Mouse (Mus musculus) telencephalon, adult 2 months (tissue): ENCODE measurements at regions not wholly inside any gene's neighbourhood (a gene's known extent, or its start where the extent isn't known, plus 50 kb on each side); places are given as distances from the start of the nearest gene placed in this dataset.

Experiments
- DNase-seq: peaks from one replicate; pipeline ENCODE4 v3.0.0-alpha.2; 2011; ENCODE audit warnings: low read depth, low spot score

DNA sequence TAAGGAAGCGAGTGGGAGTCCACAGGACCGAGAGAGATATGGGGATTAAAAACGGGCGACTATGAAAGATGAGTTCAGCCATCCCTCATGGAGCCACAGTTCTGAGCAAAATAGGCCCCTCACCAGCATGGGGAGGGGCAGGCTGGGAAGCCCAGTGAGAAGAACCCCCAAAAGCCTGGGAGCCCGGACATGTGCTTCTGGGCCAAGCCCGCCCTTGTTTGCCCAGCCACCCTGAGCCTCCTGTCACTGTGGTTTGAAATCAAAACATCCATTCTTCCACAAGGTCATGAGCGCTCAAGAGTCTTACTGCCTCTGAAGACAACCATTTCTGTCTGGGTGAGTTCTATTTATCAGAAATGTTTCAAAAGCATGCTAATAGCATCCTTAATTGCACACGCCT, 105.0 kb upstream of the Bcl6 start:
- no peak for DNase-seq

DNA sequence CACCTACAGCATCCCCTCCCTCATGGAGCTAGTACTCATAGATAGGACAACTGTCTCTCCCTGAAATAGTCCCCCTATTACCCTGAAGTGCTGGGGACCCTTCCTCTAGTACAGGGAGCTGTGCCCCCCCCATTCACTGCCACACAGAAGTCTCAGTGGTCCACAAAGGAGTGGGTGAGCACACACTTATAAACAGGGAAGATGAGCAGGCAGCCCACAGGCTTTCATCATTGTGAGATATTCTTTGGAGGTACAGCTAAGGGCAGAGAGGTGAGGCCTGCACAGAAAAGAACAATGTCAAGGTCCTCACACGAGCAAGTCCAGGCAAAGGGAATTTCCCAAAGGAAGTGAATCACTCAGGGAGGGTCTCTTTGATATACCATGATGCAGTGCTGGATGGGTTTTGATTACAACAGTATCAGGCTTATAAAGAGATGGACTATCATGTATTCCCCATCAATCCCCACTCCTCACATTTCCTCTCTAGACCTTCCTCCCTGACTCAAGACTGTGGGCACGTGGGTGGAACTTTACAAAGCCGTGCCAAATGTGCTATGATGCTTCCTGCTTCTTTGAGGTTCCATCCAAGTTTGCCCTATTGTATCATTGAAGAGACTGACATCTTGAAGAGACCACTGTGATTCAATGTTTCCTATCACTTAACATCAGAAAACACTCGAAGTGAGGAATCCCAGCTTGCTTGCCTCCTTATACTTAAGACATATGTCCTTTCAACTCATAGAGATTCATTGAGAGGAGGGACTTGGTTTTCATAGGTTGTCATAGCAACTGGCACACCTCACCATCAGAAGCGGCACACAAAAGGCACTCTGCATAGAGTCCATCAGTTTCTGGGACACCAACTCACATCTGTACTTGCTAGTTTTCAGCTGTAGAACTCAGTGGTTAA, 104.2 kb upstream of the Bcl6 start:
- DNase-seq = no peak

DNA sequence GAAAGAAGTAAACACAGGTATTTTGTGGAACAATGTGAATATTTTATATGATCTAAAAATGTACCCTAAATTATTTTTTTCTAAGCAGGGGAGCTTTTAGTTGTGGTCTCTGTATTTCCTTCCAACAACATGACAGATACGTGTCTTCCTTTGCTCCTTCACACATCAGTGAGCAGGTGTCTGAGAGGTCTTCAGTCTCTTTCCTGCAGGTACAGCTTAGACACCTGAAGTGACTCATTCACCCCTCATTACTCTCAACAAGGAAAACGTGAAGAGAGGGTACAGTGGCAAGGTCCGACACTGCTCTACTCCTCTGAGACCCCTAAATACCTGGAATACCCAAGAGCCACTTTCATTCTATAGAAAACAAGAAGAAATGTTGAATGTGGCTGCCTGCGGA, 103.5 kb upstream of the Bcl6 start:
- DNase-seq = no peak

DNA sequence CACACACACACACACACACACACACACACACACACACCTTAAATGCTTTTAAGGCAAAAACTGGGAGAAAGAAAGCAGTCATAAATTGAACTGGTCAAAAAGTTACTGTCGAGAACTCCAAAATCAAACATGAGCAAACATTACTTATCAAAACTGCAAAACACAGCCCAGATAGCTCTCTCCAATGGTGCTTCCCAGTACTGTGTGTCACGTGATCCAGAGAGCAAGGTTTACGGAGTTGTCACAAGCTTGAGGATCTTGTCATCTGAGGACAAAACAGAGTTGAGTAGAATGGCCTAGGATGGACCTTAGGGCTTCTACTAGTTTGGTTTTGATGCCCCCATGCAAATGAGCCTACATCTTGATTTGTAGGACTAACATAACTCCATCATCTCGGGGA, 102.3 kb upstream of the Bcl6 start:
- no peak for DNase-seq

DNA sequence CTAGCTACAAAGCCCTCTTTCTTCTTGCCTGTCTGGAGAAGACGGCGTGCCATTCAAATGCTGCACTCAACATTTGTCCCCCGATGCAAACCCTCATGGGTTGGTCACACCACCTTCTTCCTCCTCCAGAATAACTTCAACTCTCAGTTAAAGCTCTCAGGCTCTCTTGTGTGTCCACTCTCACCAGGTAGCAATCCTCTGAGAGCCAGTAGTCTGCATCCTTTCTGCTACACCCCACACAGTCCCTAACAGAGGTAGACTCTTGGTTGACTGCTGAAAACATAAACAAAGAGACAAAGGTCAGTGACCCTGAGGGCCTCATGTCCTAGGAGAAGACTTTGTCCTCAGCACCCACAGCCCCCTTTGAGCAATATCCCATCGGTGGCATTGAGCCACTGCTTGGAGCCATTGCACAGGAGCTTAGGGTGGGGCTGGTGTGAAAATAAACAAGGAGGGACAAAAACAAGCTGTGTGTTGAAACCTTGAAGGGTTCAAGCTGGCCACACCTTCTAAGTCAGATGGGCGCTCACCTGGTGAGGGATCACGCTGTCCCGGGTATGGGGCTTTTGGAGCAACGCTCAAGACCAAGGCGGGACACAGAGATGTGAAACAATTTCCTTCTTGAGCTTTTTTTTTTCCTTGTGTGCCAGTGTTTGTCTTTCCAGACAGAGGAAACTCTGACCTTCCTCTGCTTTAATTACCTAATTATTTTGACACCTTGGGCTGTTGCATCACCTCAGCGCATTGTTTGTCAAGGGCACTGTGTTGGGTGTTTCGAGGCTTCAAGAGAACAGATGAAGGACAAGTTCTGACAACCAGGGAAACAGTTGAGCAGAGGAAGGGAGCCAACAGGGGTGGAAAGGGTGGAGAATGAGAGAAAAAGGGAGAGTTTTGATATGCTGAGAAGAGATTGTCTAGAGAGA, 101.4 kb upstream of the Bcl6 start:
- DNase-seq = no peak

DNA sequence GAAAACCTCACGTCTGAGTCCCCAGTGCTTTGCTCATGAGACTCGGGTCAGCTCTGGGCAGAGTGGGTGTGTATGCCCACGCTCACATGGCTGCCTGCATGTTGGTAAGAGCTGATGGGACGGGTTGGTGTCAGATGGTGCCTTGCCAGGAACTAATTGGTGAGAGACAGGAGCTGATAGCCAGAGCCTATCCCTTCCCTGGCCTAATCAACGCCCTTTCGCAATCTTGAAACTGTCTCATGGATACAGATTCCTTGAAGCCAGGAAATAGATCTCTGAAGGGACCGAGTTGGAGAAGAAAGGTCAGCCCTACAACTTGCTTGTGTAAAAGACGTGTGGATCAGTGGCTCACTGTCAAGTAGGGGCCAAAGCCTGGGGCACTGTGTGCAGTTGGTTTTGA, 95.3 kb upstream of the Bcl6 start:
- DNase-seq = no peak

DNA sequence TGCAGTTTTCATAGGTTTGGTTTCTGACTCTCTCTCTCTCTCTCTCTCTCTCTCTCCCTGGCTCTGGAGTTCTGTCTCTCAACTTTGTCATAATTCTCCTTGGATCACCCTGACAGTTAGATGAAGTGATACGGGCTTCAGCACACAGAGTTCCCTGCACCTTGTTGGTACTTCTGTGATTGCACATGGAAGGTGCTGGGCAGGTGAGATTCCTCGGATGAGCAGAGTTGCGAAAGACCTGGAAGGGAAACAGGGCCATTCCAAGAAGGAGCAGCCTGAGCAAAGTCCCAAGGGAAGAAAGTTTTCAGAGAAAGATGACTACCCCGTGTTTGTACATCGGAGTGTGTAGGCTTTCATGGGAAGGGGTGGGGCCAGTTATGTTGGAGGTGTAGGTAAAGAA, 91.8 kb upstream of the Bcl6 start:
- no peak for DNase-seq

DNA sequence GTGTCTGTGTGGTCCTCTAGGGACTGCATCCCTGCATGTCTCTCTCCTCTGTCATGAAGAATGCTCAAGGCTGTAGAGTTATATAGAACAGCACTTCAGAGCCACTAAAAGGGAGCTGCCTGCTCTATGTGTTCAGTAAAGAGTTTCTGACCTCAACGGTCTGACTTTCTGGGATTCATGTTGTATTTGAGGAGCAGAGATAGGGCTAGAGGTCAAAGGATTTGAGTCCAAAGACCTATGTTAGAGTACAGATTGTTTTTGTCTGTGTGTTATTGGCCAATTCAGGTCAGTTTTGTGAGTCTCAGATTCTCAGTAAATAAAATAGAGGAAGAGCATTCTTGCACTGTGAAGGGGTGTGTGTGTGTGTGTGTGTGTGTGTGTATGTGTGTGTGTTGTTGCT, 90.0 kb upstream of the Bcl6 start:
- no peak for DNase-seq

DNA sequence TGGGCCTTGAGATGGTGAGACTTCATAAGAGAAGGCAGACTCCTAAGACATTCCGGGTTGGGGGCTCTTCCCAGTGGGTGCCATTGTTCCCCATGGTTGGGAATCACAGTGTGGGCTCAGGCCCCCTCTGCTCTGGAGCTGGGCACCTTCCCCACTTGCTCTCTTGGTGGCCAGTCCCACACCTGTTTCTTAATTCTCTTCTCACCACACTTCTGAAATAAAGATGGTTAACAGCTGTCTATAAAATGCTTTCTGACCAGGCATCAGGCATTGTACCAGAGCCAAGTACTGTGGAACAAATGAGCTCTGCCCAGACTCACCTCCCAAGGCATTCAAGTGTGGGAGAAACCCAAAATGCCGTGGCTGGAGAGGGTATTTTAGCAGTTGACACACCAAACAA, 88.8 kb upstream of the Bcl6 start:
- DNase-seq = no peak

DNA sequence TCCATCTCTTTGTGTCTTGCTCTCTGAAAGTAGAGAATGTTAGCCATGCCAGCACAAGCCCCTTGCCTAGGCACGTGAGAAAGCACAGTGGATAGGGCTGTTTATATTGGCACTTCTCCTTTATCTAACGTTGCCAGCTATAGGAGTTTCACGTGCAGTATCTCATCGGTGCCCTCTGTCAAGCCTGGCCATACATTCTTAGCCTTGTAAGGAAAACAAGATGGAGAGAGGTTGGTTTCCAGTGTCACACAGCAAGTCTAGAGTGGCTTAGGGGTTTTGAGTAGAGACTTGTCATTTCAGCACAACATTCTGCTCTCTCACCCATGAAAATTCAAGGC, 88.1 kb upstream of the Bcl6 start:
- no peak for DNase-seq

DNA sequence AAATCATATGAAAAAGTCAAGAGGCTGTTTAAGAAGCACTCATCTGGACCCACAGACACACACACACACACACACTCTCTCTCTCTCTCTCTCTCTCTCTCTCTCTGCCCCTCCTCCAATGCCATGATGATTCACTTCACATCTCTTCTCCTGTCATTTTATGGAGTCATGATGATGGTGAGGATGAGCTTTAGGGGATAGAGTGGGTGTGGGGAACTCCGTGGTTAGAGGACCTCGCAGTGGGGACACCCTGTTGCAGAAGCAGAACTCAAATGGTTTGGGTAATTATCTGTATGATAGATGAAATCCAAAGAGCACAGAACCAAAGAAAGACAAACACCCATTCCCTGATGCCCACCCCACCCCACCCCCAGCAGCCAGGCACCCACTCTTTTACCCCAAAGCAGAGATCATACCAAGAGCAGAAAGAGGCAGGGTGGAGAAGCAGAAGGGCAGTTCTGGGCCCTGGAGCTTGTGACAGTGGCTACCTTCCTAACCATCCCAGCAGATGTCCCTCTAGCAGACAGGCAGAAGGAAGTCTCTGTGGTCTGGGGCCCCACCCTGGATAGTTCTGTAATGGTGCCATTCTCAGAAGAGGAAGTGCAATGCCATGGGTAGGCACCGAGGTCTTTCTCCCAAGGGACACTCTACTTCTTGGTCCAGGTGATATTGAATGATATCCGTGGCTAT, 87.6 kb upstream of the Bcl6 start:
- DNase-seq = no peak

DNA sequence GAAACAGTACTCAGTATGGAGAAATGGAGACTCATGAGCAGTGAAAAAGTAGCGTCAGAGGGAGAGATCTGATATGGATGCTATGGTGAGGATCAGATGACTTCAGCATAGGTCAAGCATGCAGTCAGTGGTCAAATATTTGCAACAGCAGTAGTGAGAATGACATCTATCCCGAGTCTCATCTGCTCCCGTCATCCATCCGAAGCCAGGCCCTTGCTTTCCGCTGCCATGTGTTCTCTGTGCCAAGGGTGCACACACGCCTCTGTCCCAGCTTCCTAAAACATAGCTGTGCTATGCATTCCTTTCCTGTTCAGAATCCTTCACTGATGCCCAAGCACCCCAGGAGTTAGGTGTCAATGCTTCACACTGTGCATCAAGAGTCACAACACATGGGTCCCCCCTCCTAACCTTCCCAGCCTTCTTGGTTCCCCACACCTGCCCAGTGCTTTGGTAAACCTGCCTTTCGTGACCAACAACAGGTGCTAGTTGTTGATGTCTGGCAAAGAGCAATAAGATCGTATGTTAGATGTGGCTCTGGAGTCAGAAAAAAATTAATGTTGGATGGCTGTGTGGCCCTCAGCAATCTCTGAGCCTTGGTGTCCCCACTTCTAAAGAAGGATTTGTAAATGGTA, 85.1 kb upstream of the Bcl6 start:
- DNase-seq = no peak

DNA sequence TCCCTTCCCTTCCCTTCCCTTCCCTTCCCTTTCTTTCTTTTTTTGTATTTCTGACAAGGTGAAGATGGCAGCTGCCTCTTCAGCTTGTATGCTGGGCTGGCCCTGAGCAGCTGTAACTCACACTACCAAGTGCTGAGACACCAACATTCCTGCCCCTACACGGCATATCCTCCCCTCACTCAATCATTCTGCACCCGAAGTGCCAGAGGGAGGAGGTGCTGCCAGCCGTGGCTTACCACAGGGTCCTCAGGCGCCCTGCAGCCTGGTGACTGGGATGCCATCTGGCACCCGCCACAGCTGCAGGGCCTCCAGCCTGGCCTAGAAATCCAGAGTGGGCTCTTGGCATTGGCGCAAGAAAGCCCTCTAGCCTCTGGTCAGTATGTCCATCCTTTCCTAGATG, 84.4 kb upstream of the Bcl6 start:
- DNase-seq = no peak

DNA sequence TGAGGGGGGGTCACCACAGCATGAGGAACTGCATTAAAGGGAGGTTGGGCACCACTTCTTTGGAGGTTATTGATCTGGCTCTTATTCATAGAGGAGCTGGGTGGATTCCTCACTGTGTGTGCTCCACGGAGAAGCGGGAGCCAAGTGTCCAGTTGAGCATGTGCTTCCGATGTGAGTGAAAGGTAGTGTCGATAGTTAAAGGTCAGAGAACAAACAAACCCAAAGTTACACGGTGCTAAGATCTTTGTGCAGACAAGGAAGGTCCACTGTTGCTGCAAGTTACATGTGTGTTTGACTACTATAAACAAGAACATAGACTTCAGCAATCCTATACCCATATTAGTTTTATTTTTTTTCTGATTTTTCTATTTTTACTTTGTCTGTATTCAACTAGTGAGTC, 80.8 kb upstream of the Bcl6 start:
- DNase-seq = no peak

DNA sequence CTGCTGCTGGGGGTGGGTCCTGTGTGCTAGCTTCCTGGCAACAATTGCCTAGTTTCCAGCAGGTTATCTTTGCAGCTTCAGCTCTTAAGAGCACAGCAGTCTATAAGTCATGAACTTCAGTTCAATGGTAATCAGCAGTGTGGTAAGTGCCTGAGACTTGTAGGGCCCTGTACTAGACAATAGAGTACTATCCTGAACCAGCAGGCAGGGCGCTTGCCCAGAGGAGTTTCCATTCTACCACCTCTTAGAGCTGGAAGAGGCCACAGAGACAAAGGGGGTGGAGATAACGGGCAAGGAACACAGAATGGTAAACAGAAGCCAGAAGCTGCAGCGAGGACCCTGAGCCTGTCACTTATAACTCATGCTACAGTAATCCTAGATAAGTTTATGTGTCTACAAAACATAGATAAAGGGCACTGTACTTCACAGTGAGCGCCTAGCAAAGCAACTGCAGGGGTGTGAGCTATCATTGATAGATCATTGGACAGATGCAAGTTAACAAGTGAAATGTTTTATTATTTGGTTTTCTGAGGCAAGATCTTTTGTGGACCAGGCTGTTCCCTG, 79.7 kb upstream of the Bcl6 start:
- DNase-seq = no peak

DNA sequence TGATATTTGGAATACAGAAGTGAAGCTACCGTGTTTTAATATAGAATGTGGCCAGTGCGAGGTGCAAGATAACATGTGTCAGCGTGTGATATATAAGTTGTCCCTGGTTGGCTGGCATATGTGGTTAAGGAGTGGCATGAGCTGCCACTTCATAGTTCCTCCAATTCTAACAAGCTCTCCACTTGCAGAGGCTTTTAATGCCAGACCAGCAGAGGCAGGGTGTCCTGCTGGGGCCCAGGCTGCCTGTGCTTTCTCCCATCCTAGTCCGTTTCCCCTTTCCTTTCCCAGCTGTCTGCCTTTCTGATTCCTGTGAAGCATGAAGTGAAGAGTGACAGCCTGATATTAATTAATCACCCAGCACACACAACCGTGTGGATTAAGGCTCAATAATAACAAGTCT, 73.7 kb upstream of the Bcl6 start:
- no peak for DNase-seq

DNA sequence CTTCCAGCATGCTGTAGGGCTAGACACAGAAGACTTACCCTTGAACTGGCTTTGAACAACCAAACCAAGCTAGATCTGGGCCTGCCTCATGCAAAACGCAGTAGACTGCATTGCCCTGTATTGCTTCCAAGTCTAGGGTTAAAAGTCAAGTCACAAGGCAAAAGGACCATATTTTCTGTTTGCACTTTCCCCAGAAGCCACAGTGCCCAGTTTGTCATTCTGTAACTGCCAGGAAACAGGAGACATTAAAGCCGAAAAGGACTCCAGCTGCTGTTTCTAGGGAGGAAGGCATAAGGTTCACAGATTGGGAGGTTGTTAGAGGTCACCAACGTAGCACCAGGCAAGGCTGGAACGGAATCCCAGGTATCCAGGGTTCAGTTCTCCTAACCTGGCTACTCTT, 72.8 kb upstream of the Bcl6 start:
- DNase-seq = no peak

DNA sequence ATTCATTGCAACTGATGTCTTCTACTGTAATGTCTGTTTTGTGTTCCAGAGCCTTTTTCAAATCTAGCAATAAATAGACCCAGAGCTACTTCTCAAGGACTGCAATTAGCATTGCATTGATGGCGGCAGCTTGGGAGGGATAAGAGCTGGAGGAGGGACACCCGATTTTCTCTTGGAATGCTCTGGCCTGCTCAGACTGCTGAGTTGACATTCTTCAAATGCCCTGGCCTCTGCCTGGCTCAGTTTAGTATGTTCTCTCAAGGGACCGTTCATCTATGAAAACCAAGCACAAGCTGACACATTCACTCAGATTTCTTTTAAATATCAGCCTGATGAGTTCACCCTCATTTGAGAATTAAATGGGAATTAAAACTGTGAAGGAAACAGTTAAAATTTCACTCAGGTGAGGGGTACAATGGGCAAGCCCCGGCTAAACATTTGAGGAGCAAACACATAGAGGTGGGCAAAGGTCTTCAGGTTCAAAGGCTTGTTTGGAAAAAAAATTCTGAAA, 70.5 kb upstream of the Bcl6 start:
- no peak for DNase-seq

DNA sequence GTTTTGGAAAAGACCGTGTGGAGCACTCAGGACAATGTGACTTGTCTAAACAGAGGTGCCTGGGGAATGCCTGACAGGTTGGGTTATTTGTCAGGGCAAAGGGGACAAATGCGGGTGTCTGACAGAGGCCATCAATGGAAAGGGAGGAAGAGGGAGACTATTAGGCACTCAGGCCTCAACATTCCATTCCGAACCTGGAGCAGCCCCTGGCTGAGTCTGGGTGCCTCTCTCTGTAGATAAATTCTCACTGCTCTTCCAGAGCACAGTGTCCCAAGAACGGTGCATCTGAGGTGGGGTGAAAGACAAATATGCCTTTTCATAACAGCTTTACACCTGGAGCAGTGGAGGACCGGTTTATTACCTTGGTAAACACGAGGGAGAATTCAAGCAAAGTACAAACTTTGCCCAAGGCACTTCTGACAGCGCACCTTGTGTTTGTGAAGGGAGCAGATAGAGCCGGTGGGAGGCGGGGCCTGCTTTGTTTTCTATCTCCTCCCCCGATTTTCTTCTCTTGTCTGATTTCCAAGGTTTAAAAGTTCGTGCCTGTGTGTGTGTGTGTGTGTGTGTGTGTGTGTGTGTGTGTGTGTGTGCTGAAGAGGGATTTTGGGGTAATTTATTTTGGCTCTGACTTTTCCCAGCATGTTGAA, 68.4 kb upstream of the Bcl6 start:
- no peak for DNase-seq

DNA sequence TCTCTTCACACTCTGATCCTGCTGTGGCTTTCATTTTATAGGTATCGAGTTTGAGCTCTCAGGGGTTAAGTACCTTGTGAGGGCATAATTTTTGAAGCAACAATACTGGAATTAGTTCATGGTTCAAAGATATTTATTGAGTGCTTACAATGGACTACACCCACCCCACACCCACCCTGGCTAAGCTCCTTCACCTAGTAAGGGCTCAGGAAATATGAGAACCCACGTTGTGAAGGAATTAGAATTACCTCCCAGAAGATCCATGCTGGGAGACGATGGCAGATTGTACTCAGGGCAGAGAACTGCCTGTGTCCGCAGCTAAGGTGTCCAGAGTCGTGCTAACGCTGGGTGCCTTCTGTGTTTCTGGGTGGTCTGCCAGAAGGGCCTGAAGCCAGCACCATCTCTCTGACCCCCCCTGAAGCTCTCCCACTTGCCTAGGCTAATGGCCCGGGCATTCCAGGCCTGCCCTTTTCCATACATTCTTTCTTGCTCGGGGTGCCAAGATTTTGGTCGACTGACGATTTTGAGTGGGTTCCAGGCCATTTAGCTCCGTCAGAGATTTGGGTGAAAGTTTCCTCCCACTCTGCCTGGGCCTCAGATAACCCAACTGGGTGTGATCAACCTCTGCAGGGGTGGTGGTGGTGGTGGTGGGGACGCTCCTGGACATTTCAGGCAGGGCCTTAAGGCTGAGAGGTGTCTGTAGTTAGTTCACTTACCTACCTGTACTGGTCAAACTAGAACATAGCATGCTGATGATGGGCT, 67.7 kb upstream of the Bcl6 start:
- no peak for DNase-seq
